ENCODE assay signal across 14 mouse cellular contexts in genomic region chr5:139794137-139794536, GRCm38 (mm10). TPM values are rescaled to one million over a fixed set of nuclear protein-coding genes. Genes with fewer than 3 reads are reported as not detected.
A peak's percentile ranks its signal among the peaks of the same experiment; 100 is the strongest.
DNase-seq lines count a peak whose midpoint lies in the region; ATAC-seq and TF ChIP-seq lines count a peak whose summit lies in the region.
"Had no signal": no experiment of that assay in that cellular context is flagged by ENCODE, and none has a peak within 500 bp of the region (broad histone marks: within the 10 kb centered on the region; RNA-seq: fewer than 3 reads in every experiment).

No protein-coding gene starts in this region.

- peaks cover 46% of the 10 kb centered on the region for H3K79me2 ChIP-seq in liver, adult 2 months (ENCODE audit: control insufficient read depth, insufficient read depth, low read length)

- peak overlapping the region; percentile 100 for H3K27ac ChIP-seq in gastrocnemius, adult 2 months
- H3K27ac ChIP-seq in liver, adult 2 months (replicated peaks; ENCODE audit: insufficient read depth, low read depth, low read length) = peak overlapping the region; percentile 79
- peak overlapping the region; percentile 97 for H3K27ac ChIP-seq in heart, postnatal 0 days (ENCODE audit: low read depth)
- peak overlapping the region; percentile 96 for H3K27ac ChIP-seq in small intestine, adult 2 months (ENCODE audit: insufficient read depth, low read depth, low read length)

- intact Hi-C loops in gastrocnemius, adult 2 months (cut with DNase I) = no loop called here

- no peaks in the 10 kb centered on the region for H3K27me3 ChIP-seq in liver, adult 2 months (ENCODE audit: control insufficient read depth, insufficient read depth, low read length)
- H3K27me3 ChIP-seq in heart, postnatal 0 days (ENCODE audit: control insufficient read depth, insufficient read depth, low read length) = no peaks in the 10 kb centered on the region
- no peaks in the 10 kb centered on the region for H3K27me3 ChIP-seq in small intestine, adult 2 months (ENCODE audit: control insufficient read depth, insufficient read depth, low read length)

- WGBS in liver, adult 2 months = 84% methylated on average over 5 of the region's 5 CpGs
- 76% methylated on average over 5 of the region's 5 CpGs for WGBS in heart, postnatal 0 days
- WGBS in small intestine, adult 2 months = 60% methylated on average over 5 of the region's 5 CpGs

- peak overlapping the region; percentile 100 for H3K4me2 ChIP-seq in heart, postnatal 0 days (ENCODE audit: low read depth, low read length)

- peak overlapping the region; percentile 91 for H3K4me3 ChIP-seq in gastrocnemius, adult 2 months
- H3K4me3 ChIP-seq in liver, adult 2 months (ENCODE audit: insufficient read depth, low read depth, low read length) = no peak overlapping the region
- H3K4me3 ChIP-seq in heart, postnatal 0 days (ENCODE audit: low read depth, low read length) = peak overlapping the region; percentile 87
- peak overlapping the region; percentile 51 for H3K4me3 ChIP-seq in small intestine, adult 2 months (ENCODE audit: low read depth, low read length)

- TF ChIP-seq EP300 in heart, postnatal 0 days (IDR thresholded peaks at IDR 0.05; ENCODE audit: low read depth) = no peak

- no peak for TF ChIP-seq CTCF in gastrocnemius, adult 2 months (IDR thresholded peaks at IDR 0.05)
- no peak for TF ChIP-seq CTCF in liver, adult 2 months (IDR thresholded peaks at IDR 0.05; ENCODE audit: low read depth, low read length)
- TF ChIP-seq CTCF in heart, postnatal 0 days (IDR thresholded peaks at IDR 0.05; ENCODE audit: low read depth) = no peak
- TF ChIP-seq CTCF in small intestine, adult 2 months (IDR thresholded peaks at IDR 0.05; ENCODE audit: extremely low read depth, insufficient read length, insufficient replicate concordance, low read depth, low read length) = no peak

- no peak for TF ChIP-seq POLR2A in liver, adult 2 months (IDR thresholded peaks at IDR 0.05; ENCODE audit: extremely low read depth, insufficient read depth, low read length)
- no peak for TF ChIP-seq POLR2A in small intestine, adult 2 months (IDR thresholded peaks at IDR 0.05; ENCODE audit: low read depth, low read length)

- H3K9me3 ChIP-seq in heart, postnatal 0 days (replicated peaks; ENCODE audit: control insufficient read depth, low read length) = no peaks in the 10 kb centered on the region

- DNase-seq in gastrocnemius, adult 2 months = peak; percentile 18
- no peak for DNase-seq in gastrocnemius, adult 18-20 months (ENCODE audit: low spot score)
- DNase-seq in liver, adult 2 months (ENCODE audit: extremely low read depth, low read depth, low spot score) = no peak
- no peak for DNase-seq in liver
- no peak for DNase-seq in heart, postnatal 0 days (ENCODE audit: low spot score)
- DNase-seq in ovary, adult 18-20 months (ENCODE audit: low spot score) = no peak
- DNase-seq in cerebellum, adult 18-20 months = no peak
- DNase-seq: cerebellum, postnatal 25 days; left cerebral cortex, postnatal 4 days; midbrain, embryonic 14.5 days had no signal

- no peak for ATAC-seq in heart, postnatal 0 days (ENCODE audit: insufficient read depth, low read depth)

- peaks cover 30% of the 10 kb centered on the region for H3K4me1 ChIP-seq in liver, adult 2 months (ENCODE audit: control insufficient read depth, insufficient read depth, low read length)
- H3K4me1 ChIP-seq in heart, postnatal 0 days (ENCODE audit: control insufficient read depth, insufficient read depth) = peaks cover 63% of the 10 kb centered on the region
- peaks cover 51% of the 10 kb centered on the region for H3K4me1 ChIP-seq in small intestine, adult 2 months (ENCODE audit: control insufficient read depth, insufficient read depth, insufficient read length, low read length)

- H3K36me3 ChIP-seq in liver, adult 2 months (ENCODE audit: control insufficient read depth, insufficient read depth, low read length) = no peaks in the 10 kb centered on the region
- H3K36me3 ChIP-seq in heart, postnatal 0 days (replicated peaks; ENCODE audit: control insufficient read depth, insufficient read depth, low read length) = peaks cover 2% of the 10 kb centered on the region
- peaks cover 3% of the 10 kb centered on the region for H3K36me3 ChIP-seq in small intestine, adult 2 months (ENCODE audit: control insufficient read depth, insufficient read depth, low read length)

- no peak overlapping the region for H3K9ac ChIP-seq in liver, adult 2 months (ENCODE audit: low read depth, low read length)
- H3K9ac ChIP-seq in heart, postnatal 0 days (replicated peaks; ENCODE audit: low read depth, low read length) = peak overlapping the region; percentile 88; the same call in 1 of the 2 replicates

RNA-seq across cellular contexts. Expression of gene Mafk, which starts 2.8 kb away (rescaled TPM):
- total RNA-seq in gastrocnemius, adult 2 months (2021) = 10 to 100 TPM; 14.9 to 23.8 TPM
- 10 to 100 TPM; 19.5 to 33.9 TPM for total RNA-seq in gastrocnemius, adult 18-20 months (2021)
- 11.5 and 12.5 TPM in 2 replicates for total RNA-seq in liver, adult 2 months (2014; rRNA removed)
- polyA plus RNA-seq in liver, adult 2 months (2012; rRNA removed) = 6.3 and 7.0 TPM in 2 replicates
- total RNA-seq in heart, postnatal 0 days (2014; rRNA removed; ENCODE audit: low replicate concordance) = 36.8 and 41.2 TPM in 2 replicates
- 15.6 and 16.7 TPM in 2 replicates for polyA plus RNA-seq in heart, postnatal 0 days (2015; fragmentation: Nextera tagmentation; extraction: Ambion mirVana)
- 27.1 and 70.9 TPM in 2 replicates for polyA plus RNA-seq in small intestine, adult 2 months (2012; rRNA removed)

RNA-seq across cellular contexts. Expression of gene Ints1, which starts 18.7 kb away (rescaled TPM):
- 10 to 100 TPM; 32.8 to 40.4 TPM for total RNA-seq in gastrocnemius, adult 2 months (2021)
- 10 to 100 TPM; 31.5 to 37.6 TPM for total RNA-seq in gastrocnemius, adult 18-20 months (2021)
- 10.0 and 14.2 TPM in 2 replicates for total RNA-seq in liver, adult 2 months (2014; rRNA removed)
- 23.1 and 25.2 TPM in 2 replicates for polyA plus RNA-seq in liver, adult 2 months (2012; rRNA removed)
- 61.7 and 92.0 TPM in 2 replicates for total RNA-seq in heart, postnatal 0 days (2014; rRNA removed; ENCODE audit: low replicate concordance)
- polyA plus RNA-seq in heart, postnatal 0 days (2015; fragmentation: Nextera tagmentation; extraction: Ambion mirVana) = 9.8 and 10.6 TPM in 2 replicates
- polyA plus RNA-seq in small intestine, adult 2 months (2012; rRNA removed) = 46.9 and 86.6 TPM in 2 replicates

RNA-seq across cellular contexts. Expression of gene Tmem184a, which starts 25.6 kb away (rescaled TPM):
- under 1 TPM; 0.87 to 0.95 TPM for total RNA-seq in gastrocnemius, adult 2 months (2021)
- under 1 TPM; 0.78 to 0.84 TPM for total RNA-seq in gastrocnemius, adult 18-20 months (2021)
- total RNA-seq in liver, adult 2 months (2014; rRNA removed) = 6.5 and 9.3 TPM in 2 replicates
- 39.2 and 45.1 TPM in 2 replicates for polyA plus RNA-seq in liver, adult 2 months (2012; rRNA removed)
- 0.31 and 9.3 TPM in 2 replicates for total RNA-seq in heart, postnatal 0 days (2014; rRNA removed; ENCODE audit: low replicate concordance)
- polyA plus RNA-seq in heart, postnatal 0 days (2015; fragmentation: Nextera tagmentation; extraction: Ambion mirVana) = 0.10 and 0.29 TPM in 2 replicates
- polyA plus RNA-seq in small intestine, adult 2 months (2012; rRNA removed) = 277 and 416 TPM in 2 replicates

RNA-seq across cellular contexts. Expression of gene Gm26938, which starts 32.1 kb away (rescaled TPM):
- total RNA-seq in gastrocnemius, adult 2 months (2021) = not detected
- total RNA-seq in gastrocnemius, adult 18-20 months (2021) = not detected
- total RNA-seq in liver, adult 2 months (2014; rRNA removed) = not detected in 2 replicates
- polyA plus RNA-seq in liver, adult 2 months (2012; rRNA removed) = not detected in 2 replicates
- total RNA-seq in heart, postnatal 0 days (2014; rRNA removed; ENCODE audit: low replicate concordance) = not detected in 2 replicates
- polyA plus RNA-seq in heart, postnatal 0 days (2015; fragmentation: Nextera tagmentation; extraction: Ambion mirVana) = not detected in 2 replicates
- polyA plus RNA-seq in small intestine, adult 2 months (2012; rRNA removed) = 0.28 TPM in 1 of 2 replicates, not detected in the other
- total RNA-seq: heart, postnatal 14 days; layer of hippocampus, adult 18-20 months; left cerebral cortex, postnatal 4 days had no signal
- polyA plus RNA-seq: brain, embryonic 14.5 days had no signal

RNA-seq across cellular contexts. Expression of gene Psmg3, which starts 32.5 kb away (rescaled TPM):
- total RNA-seq in gastrocnemius, adult 2 months (2021) = 10 to 100 TPM in 1 of 2 experiments, 1 to 10 TPM in 1; 7.7 to 10.6 TPM
- total RNA-seq in gastrocnemius, adult 18-20 months (2021) = 10 to 100 TPM in 1 of 2 experiments, 1 to 10 TPM in 1; 7.8 to 10.6 TPM
- total RNA-seq in liver, adult 2 months (2014; rRNA removed) = 11.1 and 12.7 TPM in 2 replicates
- polyA plus RNA-seq in liver, adult 2 months (2012; rRNA removed) = 28.5 and 28.8 TPM in 2 replicates
- total RNA-seq in heart, postnatal 0 days (2014; rRNA removed; ENCODE audit: low replicate concordance) = 20.1 and 43.2 TPM in 2 replicates
- polyA plus RNA-seq in heart, postnatal 0 days (2015; fragmentation: Nextera tagmentation; extraction: Ambion mirVana) = 33.9 and 34.3 TPM in 2 replicates
- polyA plus RNA-seq in small intestine, adult 2 months (2012; rRNA removed) = 18.2 and 20.9 TPM in 2 replicates
